Mouse (Mus musculus): ENCODE data around the gene Tcf20.

- no peak for TF ChIP-seq POLR2A (IDR thresholded peaks at IDR 0.05; ENCODE audit: insufficient read length, low read depth)
- no peak for TF ChIP-seq TCF3 (IDR thresholded peaks at IDR 0.05; ENCODE audit: insufficient read length, low read depth)
- no peak for TF ChIP-seq E2F4 (IDR thresholded peaks at IDR 0.05; ENCODE audit: insufficient read depth)
- TF ChIP-seq USF1 (IDR thresholded peaks at IDR 0.05; ENCODE audit: low read depth): no peak
- TF ChIP-seq REST (IDR thresholded peaks at IDR 0.05; ENCODE audit: insufficient read depth, insufficient read length): no peak
- no peak for TF ChIP-seq POLR2AphosphoS2 (IDR thresholded peaks at IDR 0.05; ENCODE audit: insufficient read length, low read depth)
- TF ChIP-seq CEBPB (IDR thresholded peaks at IDR 0.05; ENCODE audit: insufficient read depth, poor library complexity, severe bottlenecking): no peak
Measured at GRCm38 (mm10) chr15:82931436-82931835, 56.2 kb downstream of the Tcf20 start.

Measured in myocyte (in vitro differentiated cells).